Mouse (Mus musculus): Measurements from ENCODE around the gene Gm21992. TPM values are rescaled to one million over a fixed set of nuclear protein-coding genes. Genes with fewer than 3 reads are reported as not detected.
"Not testable (repeated sequence)": the region's sequence is repeated elsewhere in the genome, so short reads cannot be mapped to it uniquely, and the experiment has no call there.

Gene Gm21992
- total RNA-seq, 2 experiments from 2014 or later = 28.4 to 39.1 TPM

- DNase-seq (ENCODE audit: low spot score in 2 of 2) = no peak
These were observed 5.9 kb upstream of the Gm21992 start for GRCm38 (mm10) chr19:4817182-4817835.

- no peak for DNase-seq (ENCODE audit: low spot score in 2 of 2)
These were observed 1.6 kb upstream of the Gm21992 start for GRCm38 (mm10) chr19:4813015-4813414.

GRCm38 (mm10) chr19:4812334-4812949 lies 1.0 kb upstream of the Gm21992 start:
- DNase-seq (ENCODE audit: low spot score in 2 of 2) = not testable (repeated sequence)

GRCm38 (mm10) chr19:4811909-4812242 lies 464 bp upstream of the Gm21992 start:
- no peak for DNase-seq (ENCODE audit: low spot score in 2 of 2)

DNA sequence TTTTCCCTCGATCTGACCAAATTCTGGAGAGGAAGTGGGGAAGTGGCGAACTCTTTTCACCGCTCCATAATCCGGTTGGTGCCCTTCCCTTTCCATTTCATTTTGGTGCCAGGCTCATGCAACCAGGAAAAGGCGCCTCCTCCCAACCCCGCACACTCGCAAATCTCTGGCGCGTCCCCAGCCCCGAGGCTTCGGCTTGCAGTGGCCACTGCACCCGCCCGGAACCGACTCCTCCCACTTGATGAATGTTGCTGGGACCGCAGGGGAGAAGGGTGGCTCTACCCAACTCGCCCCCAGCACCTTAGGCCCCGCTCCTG lies 708 bp downstream of the Gm21992 start:
- no peak for DNase-seq (ENCODE audit: low spot score in 2 of 2)

DNA sequence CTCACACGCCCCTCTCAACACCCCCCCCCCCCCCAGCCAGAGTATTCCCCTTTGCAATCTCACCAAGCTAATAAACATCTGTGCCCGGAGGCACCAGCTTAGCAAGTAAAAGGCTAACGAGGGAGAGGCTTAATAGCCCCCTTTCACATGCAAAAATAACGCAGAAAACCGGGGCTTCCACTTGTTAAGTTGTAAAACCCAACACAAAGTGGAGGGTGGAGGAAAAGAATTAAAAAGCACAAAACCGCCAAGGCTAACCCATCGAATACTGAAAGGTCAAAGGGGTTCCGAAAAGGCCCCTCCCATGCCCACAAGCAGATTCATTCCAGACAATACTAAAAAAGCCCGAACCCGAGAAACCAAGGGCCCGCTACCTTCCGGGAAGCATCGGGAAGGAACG lies 1.1 kb downstream of the Gm21992 start:
- no peak for DNase-seq (ENCODE audit: low spot score in 2 of 2)

GRCm38 (mm10) chr19:4803283-4803682 lies 8.1 kb downstream of the Gm21992 start:
- DNase-seq (ENCODE audit: low spot score in 2 of 2) = no peak

GRCm38 (mm10) chr19:4802691-4803091 lies 8.7 kb downstream of the Gm21992 start:
- no peak for DNase-seq (ENCODE audit: low spot score in 2 of 2)

DNA sequence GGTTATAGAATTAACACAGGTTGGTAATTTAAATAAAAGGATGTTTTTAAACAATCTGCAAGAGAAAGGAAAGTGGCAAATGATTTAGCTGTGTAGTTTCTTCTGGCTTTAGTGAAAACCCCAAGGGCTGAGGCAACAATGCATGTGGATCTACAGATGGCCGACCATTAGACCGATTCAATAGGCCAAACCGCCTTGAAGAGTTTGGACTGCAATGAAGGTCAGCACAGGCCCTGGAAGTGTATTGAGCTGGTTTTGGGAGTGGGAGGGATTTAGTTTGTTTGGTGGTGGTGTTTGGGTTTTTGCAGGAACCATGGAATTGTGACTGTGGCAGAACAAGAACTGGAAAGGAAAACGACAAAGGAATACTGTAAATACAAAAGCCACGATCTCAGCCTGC lies 12.3 kb downstream of the Gm21992 start:
- DNase-seq (ENCODE audit: low spot score in 2 of 2) = no peak

GRCm38 (mm10) chr19:4797846-4798245 lies 13.6 kb downstream of the Gm21992 start:
- DNase-seq (ENCODE audit: low spot score in 2 of 2) = no peak

GRCm38 (mm10) chr19:4795929-4796328 lies 15.5 kb downstream of the Gm21992 start:
- no peak for DNase-seq (ENCODE audit: low spot score in 2 of 2)

GRCm38 (mm10) chr19:4793831-4794422 lies 17.5 kb downstream of the Gm21992 start, which contains the start of gene Rbm4:
Rbm4 (minus strand) TSS chr19:4793901.
- peak; percentile 98 for DNase-seq (ENCODE audit: low spot score in 2 of 2)

DNA sequence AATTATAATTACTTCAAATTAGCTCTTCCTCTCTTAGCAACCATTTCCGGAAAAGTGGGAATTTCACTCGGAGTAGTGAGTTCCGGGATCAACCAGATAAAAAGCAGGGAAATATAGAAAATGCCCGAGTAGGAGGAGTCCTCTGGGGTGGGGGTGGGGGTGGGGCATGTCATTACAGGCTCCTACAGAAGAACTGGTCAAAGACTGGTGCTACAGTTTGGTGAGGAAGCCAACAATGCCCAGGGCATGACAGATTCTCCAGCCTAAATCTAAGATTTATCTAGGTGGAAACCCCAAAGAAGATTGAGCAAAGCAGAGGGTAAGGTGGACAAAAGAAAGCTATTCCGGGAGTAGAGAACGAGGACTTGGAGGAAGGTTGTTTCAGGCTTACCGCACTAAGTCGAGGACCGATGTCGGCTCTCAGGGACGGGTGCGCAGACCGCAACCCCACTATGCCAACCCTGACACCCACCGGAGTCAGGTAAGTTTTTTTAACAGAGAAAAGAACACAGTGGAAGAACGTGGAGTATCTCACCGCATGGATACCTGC lies 18.1 kb downstream of the Gm21992 start:
- no peak for DNase-seq (ENCODE audit: low spot score in 2 of 2)

- DNase-seq (ENCODE audit: low spot score in 2 of 2) = no peak
These were observed 25.1 kb downstream of the Gm21992 start for GRCm38 (mm10) chr19:4786313-4786712.

GRCm38 (mm10) chr19:4785206-4785605 lies 26.2 kb downstream of the Gm21992 start:
- DNase-seq (ENCODE audit: low spot score in 2 of 2) = no peak

GRCm38 (mm10) chr19:4782891-4783290 lies 28.5 kb downstream of the Gm21992 start:
- no peak for DNase-seq (ENCODE audit: low spot score in 2 of 2)

- no peak for DNase-seq (ENCODE audit: low spot score in 2 of 2)
These were observed 38.6 kb downstream of the Gm21992 start for GRCm38 (mm10) chr19:4772785-4773184.

DNA sequence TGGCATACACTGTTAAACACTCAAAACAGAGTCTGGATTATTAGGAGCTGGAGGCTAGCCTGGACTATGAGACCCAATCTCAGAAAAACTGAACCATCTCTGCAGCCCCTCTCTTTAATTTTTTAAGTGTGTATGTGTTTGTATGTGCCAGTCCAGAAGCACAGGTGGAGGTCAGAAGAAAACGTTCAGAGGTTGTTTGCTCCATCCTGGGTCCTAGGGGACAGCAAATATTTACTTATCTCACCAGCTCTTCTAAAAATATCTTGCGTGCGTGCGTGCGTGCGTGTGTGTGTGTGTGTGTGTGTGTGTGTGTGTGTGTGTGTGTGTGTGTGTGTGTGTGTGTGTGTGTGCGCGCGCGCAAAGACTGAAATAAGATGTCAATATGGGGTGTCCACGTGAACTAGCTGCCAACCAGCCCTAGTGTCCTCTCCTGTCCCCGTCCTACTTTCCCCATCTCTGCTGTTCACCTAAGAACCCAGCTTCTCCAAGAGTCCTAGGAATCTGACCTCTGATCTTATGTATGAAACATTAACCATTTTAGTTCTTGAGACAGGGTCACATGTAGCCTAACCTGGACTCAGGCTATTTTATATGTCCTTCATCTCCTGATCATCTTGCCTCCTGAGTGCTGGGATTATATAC lies 43.8 kb downstream of the Gm21992 start:
- DNase-seq (ENCODE audit: low spot score in 2 of 2) = no peak

- no peak for DNase-seq (ENCODE audit: low spot score in 2 of 2)
These were observed 48.5 kb downstream of the Gm21992 start for GRCm38 (mm10) chr19:4762876-4763275.

- DNase-seq (ENCODE audit: low spot score in 2 of 2) = not testable (repeated sequence)
These were observed 50.9 kb downstream of the Gm21992 start for GRCm38 (mm10) chr19:4760544-4760943.

GRCm38 (mm10) chr19:4756921-4757320 lies 54.5 kb downstream of the Gm21992 start:
- no peak for DNase-seq (ENCODE audit: low spot score in 2 of 2)
